Mouse (Mus musculus): ENCODE data around the gene Ostm1.

DNA sequence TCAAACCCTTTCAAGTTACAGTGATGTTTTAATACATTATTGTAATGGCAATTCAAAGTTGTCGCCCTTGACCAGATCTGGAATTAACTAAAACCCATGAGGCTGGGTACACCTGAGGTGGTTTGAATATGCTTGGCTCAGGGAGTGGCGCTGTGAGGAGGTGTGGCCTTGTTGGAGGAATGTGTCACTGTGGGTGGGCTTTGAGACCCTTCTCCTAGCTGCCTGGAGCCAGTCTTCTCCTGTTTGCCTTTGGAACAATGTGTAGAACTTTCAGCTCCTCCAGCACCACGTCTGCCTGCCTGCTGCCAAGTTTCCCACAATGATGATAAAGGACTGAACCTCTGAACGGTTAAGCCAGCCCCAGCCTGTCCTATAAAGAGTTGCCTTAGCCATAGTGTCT is 62.7 kb downstream of the Ostm1 start:
- TF ChIP-seq EP300 (optimal IDR thresholded peaks at IDR 0.05) (no peak), CTCF (IDR thresholded peaks at IDR 0.05; ENCODE audit: low read depth) (no peak)
